Mouse (Mus musculus) thymus, postnatal 10 days (tissue): ENCODE data around the gene Gm11444.

Experiments
- DNase-seq, 2 experiments: peaks; one replicate each; pipeline ENCODE4 v3.0.0; 2021; ENCODE audit warnings: low spot score in 2 of 2

Gm11444 gene

GRCm38 (mm10) chr11:85857997-85858698 is 8.0 kb upstream of the Gm11444 start:
- DNase-seq: no peak

GRCm38 (mm10) chr11:85850758-85851157 is 625 bp upstream of the Gm11444 start:
- DNase-seq: no peak

GRCm38 (mm10) chr11:85849037-85849436 is 1.1 kb downstream of the Gm11444 start:
- DNase-seq: peak; percentile 30 to 63

- DNase-seq: no peak
These were observed 3.6 kb downstream of the Gm11444 start for GRCm38 (mm10) chr11:85846509-85846908.

GRCm38 (mm10) chr11:85845921-85846320 is 4.2 kb downstream of the Gm11444 start:
- DNase-seq: no peak

GRCm38 (mm10) chr11:85844971-85845370 is 5.2 kb downstream of the Gm11444 start:
- DNase-seq: no peak

- DNase-seq: peak; percentile 22 to 71
These were observed 5.8 kb downstream of the Gm11444 start for GRCm38 (mm10) chr11:85844144-85844965.

- peak; percentile 31 to 69 for DNase-seq
These were observed 6.8 kb downstream of the Gm11444 start for GRCm38 (mm10) chr11:85843347-85843692.

GRCm38 (mm10) chr11:85842596-85843346 is 7.4 kb downstream of the Gm11444 start:
- no peak for DNase-seq

- peak; percentile 23 to 74 for DNase-seq
These were observed 8.2 kb downstream of the Gm11444 start for GRCm38 (mm10) chr11:85841980-85842379.

- no peak for DNase-seq
These were observed 8.9 kb downstream of the Gm11444 start for GRCm38 (mm10) chr11:85841211-85841681.

- DNase-seq: no peak
These were observed 9.4 kb downstream of the Gm11444 start for GRCm38 (mm10) chr11:85840803-85841145.

GRCm38 (mm10) chr11:85840031-85840802 is 9.9 kb downstream of the Gm11444 start:
- no peak for DNase-seq

GRCm38 (mm10) chr11:85839258-85840030 is 10.7 kb downstream of the Gm11444 start:
- no peak for DNase-seq

- no peak for DNase-seq
These were observed 11.5 kb downstream of the Gm11444 start for GRCm38 (mm10) chr11:85838424-85839257.

GRCm38 (mm10) chr11:85837648-85838423 is 12.3 kb downstream of the Gm11444 start:
- no peak for DNase-seq

GRCm38 (mm10) chr11:85837291-85837647 is 12.9 kb downstream of the Gm11444 start:
- DNase-seq: no peak

GRCm38 (mm10) chr11:85836523-85837290 is 13.4 kb downstream of the Gm11444 start:
- DNase-seq: no peak
